Mouse (Mus musculus): ENCODE measurements around the gene Tfpi. TPM values are rescaled to one million over a fixed set of nuclear protein-coding genes. Genes with fewer than 3 reads are reported as not detected.

Gene Tfpi
- 71.5 and 82.3 TPM in 2 replicates for polyA plus RNA-seq (2015; fragmentation: Nextera tagmentation; extraction: Ambion mirVana)

DNA sequence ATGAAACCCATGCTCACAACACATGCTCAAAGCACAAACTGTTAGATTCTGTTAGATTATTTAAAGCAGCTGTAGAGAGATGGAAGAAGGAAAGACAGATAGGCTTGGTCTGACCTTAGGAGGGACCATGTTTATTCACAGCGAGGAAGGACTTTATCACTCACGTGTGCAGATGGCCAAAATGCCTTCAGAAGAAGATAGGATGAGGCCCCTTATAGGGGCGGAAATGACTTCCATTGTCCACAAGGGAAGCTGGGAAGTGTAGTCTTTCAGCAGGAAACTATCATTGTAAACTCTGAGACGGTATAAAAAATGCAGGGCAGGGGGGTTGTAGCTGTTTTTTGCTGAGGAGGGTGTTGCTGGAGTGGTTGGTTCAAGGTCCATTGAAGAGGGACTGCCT, at the start of gene Tfpi:
Gene Tfpi, minus strand, starts transcription at position 199 of the 400 bp plus-strand sequence.
- peak; percentile 85 for ATAC-seq (replicated peaks; ENCODE audit: extremely low read depth, insufficient read depth, low FRiP score)
- WGBS = 6% methylated on average over 4 of the region's 4 CpGs
- H3K9ac ChIP-seq (ENCODE audit: low read length) = peak within 1 kb of the TSS; percentile 74
- H3K27me3 ChIP-seq (ENCODE audit: control insufficient read depth, insufficient read depth, low read length) = no peaks in the 10 kb centered on the region
- H3K27ac ChIP-seq (ENCODE audit: low read length) = peak within 1 kb of the TSS; percentile 97
- peak within 1 kb of the TSS; percentile 58 for H3K4me3 ChIP-seq (ENCODE audit: low read length)
- H3K36me3 ChIP-seq (ENCODE audit: control insufficient read depth, insufficient read depth) = peaks cover 5% of the 10 kb centered on the region; the same call in 1 of the 2 replicates
- no peaks in the 10 kb centered on the region for H3K9me3 ChIP-seq (replicated peaks; ENCODE audit: control insufficient read depth, low read length)
- H3K4me2 ChIP-seq (ENCODE audit: low read depth, low read length) = peak within 1 kb of the TSS; percentile 71
- H3K4me1 ChIP-seq (ENCODE audit: control insufficient read depth, insufficient read depth, low read length) = peaks cover 27% of the 10 kb centered on the region

DNA sequence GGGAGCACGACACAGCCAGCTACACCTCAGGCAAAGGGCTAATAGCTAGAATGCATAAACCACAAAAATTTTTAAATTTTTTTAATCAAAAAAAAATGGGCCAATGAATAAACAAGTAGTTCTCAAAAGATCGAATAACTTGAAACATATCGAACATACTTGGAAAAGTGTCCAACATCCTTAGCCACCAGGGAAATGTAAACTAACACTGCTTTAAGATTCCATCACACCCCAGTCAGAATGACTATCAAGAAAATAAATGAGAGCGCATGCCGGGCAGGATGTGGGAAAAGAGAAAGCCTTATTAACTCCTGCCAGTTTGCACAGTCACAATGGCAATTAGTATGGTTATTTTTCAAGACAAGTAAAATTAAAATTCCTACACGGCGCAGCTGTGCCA, 49.6 kb upstream of the Tfpi start:
- no peak for ATAC-seq (replicated peaks; ENCODE audit: extremely low read depth, insufficient read depth, low FRiP score)
- Histone ChIP-seq H3K4me3 (ENCODE audit: low read length) (no peak overlapping the region), H3K4me2 (ENCODE audit: low read depth, low read length) (no peak overlapping the region), H3K9ac (ENCODE audit: low read length) (no peak overlapping the region), H3K4me1 (ENCODE audit: control insufficient read depth, insufficient read depth, low read length) (peaks cover 4% of the 10 kb centered on the region; the same call in 1 of the 2 replicates), H3K27me3 (ENCODE audit: control insufficient read depth, insufficient read depth, low read length) (no peaks in the 10 kb centered on the region), H3K36me3 (ENCODE audit: control insufficient read depth, insufficient read depth) (no peaks in the 10 kb centered on the region), H3K27ac (ENCODE audit: low read length) (no peak overlapping the region), H3K9me3 (replicated peaks; ENCODE audit: control insufficient read depth, low read length) (no peaks in the 10 kb centered on the region)
- WGBS = 74% methylated on average over 7 of the region's 7 CpGs

DNA sequence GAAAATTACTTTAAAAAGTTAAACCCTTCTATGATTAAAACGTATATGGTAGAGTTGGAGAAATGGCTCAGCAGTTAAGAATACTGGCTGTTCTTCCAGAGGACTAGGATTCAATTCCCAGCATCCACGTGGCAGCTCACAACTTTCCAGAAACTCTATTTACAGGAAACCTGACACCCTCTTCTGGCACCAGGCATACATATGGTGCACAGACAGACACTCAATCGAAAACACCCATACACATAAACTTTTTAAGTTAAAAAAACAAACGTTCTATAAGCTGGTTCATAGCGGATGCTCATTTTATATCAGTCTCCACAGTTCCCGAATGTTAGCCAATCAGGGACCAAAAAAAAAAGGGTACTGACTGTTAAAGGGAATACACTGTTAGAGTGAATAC, 49.2 kb upstream of the Tfpi start:
- Histone ChIP-seq H3K4me3 (ENCODE audit: low read length) (no peak overlapping the region), H3K4me2 (ENCODE audit: low read depth, low read length) (no peak overlapping the region), H3K4me1 (ENCODE audit: control insufficient read depth, insufficient read depth, low read length) (peaks cover 4% of the 10 kb centered on the region; the same call in 1 of the 2 replicates), H3K27me3 (ENCODE audit: control insufficient read depth, insufficient read depth, low read length) (no peaks in the 10 kb centered on the region), H3K9me3 (replicated peaks; ENCODE audit: control insufficient read depth, low read length) (no peaks in the 10 kb centered on the region), H3K9ac (ENCODE audit: low read length) (no peak overlapping the region), H3K27ac (ENCODE audit: low read length) (no peak overlapping the region), H3K36me3 (ENCODE audit: control insufficient read depth, insufficient read depth) (no peaks in the 10 kb centered on the region)
- WGBS = 75% methylated on average over 6 of the region's 6 CpGs
- ATAC-seq (replicated peaks; ENCODE audit: extremely low read depth, insufficient read depth, low FRiP score) = no peak

DNA sequence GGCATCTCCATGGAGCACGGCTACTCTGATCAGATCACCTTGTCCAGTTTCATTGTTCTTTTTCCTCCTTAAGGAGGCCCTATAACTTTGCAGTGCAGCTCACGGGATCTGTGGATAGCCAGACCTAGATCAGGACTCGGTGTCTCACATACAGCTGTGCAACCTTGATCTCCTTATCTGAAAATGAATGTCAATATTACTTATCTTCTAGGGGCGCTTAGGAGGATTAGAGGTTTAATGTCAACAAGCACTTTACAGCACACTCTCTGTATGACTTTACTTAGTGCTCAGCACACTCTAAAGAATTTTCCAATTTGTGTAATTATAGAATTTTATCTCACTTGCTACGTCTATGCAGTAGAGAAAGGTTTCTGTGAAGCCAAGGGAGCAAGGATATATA, 48.5 kb upstream of the Tfpi start:
- no peak for ATAC-seq (replicated peaks; ENCODE audit: extremely low read depth, insufficient read depth, low FRiP score)
- Histone ChIP-seq H3K27me3 (ENCODE audit: control insufficient read depth, insufficient read depth, low read length) (no peaks in the 10 kb centered on the region), H3K36me3 (ENCODE audit: control insufficient read depth, insufficient read depth) (no peaks in the 10 kb centered on the region), H3K9ac (ENCODE audit: low read length) (no peak overlapping the region), H3K4me3 (ENCODE audit: low read length) (no peak overlapping the region), H3K4me2 (ENCODE audit: low read depth, low read length) (no peak overlapping the region), H3K27ac (ENCODE audit: low read length) (no peak overlapping the region), H3K4me1 (ENCODE audit: control insufficient read depth, insufficient read depth, low read length) (peaks cover 4% of the 10 kb centered on the region; the same call in 1 of the 2 replicates), H3K9me3 (replicated peaks; ENCODE audit: control insufficient read depth, low read length) (no peaks in the 10 kb centered on the region)
- WGBS = 46% methylated on average over 5 of the region's 5 CpGs

DNA sequence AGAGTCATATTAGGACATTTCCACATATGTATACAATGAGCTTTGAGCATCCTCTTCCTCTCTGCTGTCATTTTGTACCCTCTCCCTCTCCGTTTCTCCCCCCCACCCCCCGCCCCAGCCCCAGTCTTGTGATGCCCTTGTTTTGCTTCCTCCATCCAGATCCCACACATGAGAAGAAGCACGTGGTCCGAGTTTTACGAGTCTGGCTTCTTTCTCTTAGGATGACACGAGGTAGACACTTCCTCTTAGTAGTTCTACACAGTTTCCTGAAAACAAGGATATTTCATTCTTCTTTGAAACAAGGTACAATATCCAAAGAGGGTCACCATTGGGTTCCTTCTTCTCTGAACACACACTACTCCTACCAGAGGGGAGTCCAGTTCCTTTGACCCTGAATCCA, 47.4 kb upstream of the Tfpi start:
- Histone ChIP-seq H3K4me3 (ENCODE audit: low read length) (no peak overlapping the region), H3K9ac (ENCODE audit: low read length) (no peak overlapping the region), H3K36me3 (ENCODE audit: control insufficient read depth, insufficient read depth) (no peaks in the 10 kb centered on the region), H3K27me3 (ENCODE audit: control insufficient read depth, insufficient read depth, low read length) (no peaks in the 10 kb centered on the region), H3K27ac (ENCODE audit: low read length) (no peak overlapping the region), H3K4me2 (ENCODE audit: low read depth, low read length) (no peak overlapping the region), H3K4me1 (ENCODE audit: control insufficient read depth, insufficient read depth, low read length) (peaks cover 8% of the 10 kb centered on the region), H3K9me3 (replicated peaks; ENCODE audit: control insufficient read depth, low read length) (no peaks in the 10 kb centered on the region)
- 65% methylated on average over 6 of the region's 6 CpGs for WGBS
- ATAC-seq (replicated peaks; ENCODE audit: extremely low read depth, insufficient read depth, low FRiP score) = no peak

DNA sequence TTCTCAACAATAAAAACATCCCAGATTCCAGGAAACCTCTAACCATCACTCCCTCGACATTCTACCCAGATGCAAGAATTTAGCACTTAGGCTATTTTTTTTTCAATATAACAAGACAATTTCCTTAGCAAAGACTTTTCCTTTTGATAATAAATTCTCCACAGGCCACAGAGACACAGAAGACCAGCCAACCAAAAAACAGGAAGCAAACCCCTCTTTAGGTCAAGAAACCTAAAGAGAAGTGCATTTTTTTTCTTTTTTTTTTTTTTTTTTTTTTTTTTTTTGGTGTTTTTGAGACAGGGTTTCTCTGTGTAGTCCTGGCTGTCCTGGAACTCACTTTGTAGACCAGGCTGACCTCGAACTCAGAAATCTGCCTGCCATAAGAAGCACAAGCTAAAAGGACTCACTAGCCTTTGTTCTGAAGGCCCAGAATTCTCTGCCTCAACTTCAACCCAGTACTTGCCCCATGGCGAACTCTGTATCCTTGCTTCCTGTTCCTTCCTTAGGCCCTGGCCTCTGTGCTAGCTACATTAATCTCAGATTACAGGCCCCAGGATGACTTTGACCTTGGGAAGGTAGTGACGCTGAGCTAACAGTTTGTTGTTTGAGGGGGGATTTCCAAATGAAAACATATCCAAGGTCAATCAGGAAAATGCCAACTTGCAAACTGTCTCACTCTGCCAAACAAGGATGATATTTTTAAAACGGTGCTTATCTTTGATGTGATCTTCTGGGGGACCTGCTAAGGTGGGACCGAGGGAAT, 46.7 kb upstream of the Tfpi start:
- no peak overlapping the region for H3K9ac ChIP-seq (ENCODE audit: low read length)
- no peak overlapping the region for H3K4me3 ChIP-seq (ENCODE audit: low read length)
- no peaks in the 10 kb centered on the region for H3K9me3 ChIP-seq (replicated peaks; ENCODE audit: control insufficient read depth, low read length)
- H3K27me3 ChIP-seq (ENCODE audit: control insufficient read depth, insufficient read depth, low read length) = no peaks in the 10 kb centered on the region
- no peak overlapping the region for H3K4me2 ChIP-seq (ENCODE audit: low read depth, low read length)
- H3K27ac ChIP-seq (ENCODE audit: low read length) = no peak overlapping the region; the same call in 1 of the 2 replicates
- 60% methylated on average over 6 of the region's 6 CpGs for WGBS
- peaks cover 9% of the 10 kb centered on the region for H3K4me1 ChIP-seq (ENCODE audit: control insufficient read depth, insufficient read depth, low read length)
- no peak for ATAC-seq (replicated peaks; ENCODE audit: extremely low read depth, insufficient read depth, low FRiP score)
- no peaks in the 10 kb centered on the region for H3K36me3 ChIP-seq (ENCODE audit: control insufficient read depth, insufficient read depth)

DNA sequence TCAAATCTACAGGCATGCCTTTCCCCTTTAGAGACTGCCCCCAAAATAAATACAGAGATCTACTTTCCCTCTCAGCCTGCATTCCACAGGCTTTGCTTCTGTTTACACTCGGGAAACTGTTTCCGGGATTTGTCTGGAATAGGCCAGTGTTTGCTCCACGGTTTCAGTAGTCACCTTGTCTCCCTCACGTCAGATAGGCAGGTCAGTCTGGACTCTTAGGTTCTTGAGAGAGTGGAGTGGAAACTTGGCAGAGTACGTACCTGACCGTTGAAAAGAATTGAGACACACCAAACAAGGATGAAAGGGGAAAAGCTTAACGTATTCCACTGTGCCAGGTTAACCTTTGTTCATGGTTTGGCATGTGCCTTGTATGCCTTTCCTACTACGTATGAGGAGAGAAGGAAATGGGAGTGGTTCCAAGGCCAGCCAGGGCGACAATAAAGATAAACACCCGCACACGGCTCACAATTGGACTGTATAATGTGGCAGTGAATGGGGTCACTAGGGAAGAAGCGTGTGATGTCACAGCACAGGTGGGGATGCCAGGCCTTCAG, 43.0 kb upstream of the Tfpi start:
- WGBS = 15% methylated on average over 12 of the region's 12 CpGs
- no peak overlapping the region for H3K4me3 ChIP-seq (ENCODE audit: low read length)
- H3K4me1 ChIP-seq (ENCODE audit: control insufficient read depth, insufficient read depth, low read length) = peaks cover 9% of the 10 kb centered on the region
- H3K9ac ChIP-seq (ENCODE audit: low read length) = peak overlapping the region; percentile 21
- no peaks in the 10 kb centered on the region for H3K27me3 ChIP-seq (ENCODE audit: control insufficient read depth, insufficient read depth, low read length)
- ATAC-seq (replicated peaks; ENCODE audit: extremely low read depth, insufficient read depth, low FRiP score) = peak; percentile 81
- H3K36me3 ChIP-seq (ENCODE audit: control insufficient read depth, insufficient read depth) = no peaks in the 10 kb centered on the region
- peak overlapping the region; percentile 71 for H3K27ac ChIP-seq (ENCODE audit: low read length)
- peak overlapping the region; percentile 47 for H3K4me2 ChIP-seq (ENCODE audit: low read depth, low read length)
- H3K9me3 ChIP-seq (replicated peaks; ENCODE audit: control insufficient read depth, low read length) = no peaks in the 10 kb centered on the region

DNA sequence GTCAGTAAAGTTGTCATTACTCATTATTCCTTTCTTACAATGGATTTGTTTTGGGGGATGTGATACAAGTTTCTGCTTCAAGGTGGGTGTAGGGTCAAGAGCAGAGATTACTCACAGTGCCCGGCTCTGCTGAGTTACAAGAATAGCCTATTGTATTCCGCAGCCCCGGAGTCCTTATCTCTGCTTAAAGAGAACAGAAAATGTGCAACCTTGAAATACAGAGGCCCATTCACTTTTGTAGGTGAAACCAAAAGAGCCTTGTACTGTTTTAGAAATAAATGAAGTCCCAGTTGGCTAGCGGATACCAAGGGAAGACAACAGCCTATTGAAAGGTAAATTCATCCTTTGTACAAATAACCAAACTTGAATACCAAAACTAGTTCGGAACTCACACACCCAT, 42.2 kb upstream of the Tfpi start:
- H3K9ac ChIP-seq (ENCODE audit: low read length) = peak overlapping the region; percentile 21
- H3K27me3 ChIP-seq (ENCODE audit: control insufficient read depth, insufficient read depth, low read length) = no peaks in the 10 kb centered on the region
- peaks cover 9% of the 10 kb centered on the region for H3K4me1 ChIP-seq (ENCODE audit: control insufficient read depth, insufficient read depth, low read length)
- WGBS = 22% methylated on average over 5 of the region's 5 CpGs
- H3K9me3 ChIP-seq (replicated peaks; ENCODE audit: control insufficient read depth, low read length) = no peaks in the 10 kb centered on the region
- peak overlapping the region; percentile 71 for H3K27ac ChIP-seq (ENCODE audit: low read length)
- H3K4me3 ChIP-seq (ENCODE audit: low read length) = 0 out of 2 replicates have a peak overlapping the region, but pooled peaks have one; percentile 11
- ATAC-seq (replicated peaks; ENCODE audit: extremely low read depth, insufficient read depth, low FRiP score) = peak; percentile 73; the same call in 1 of the 2 replicates
- peak overlapping the region; percentile 47 for H3K4me2 ChIP-seq (ENCODE audit: low read depth, low read length)
- H3K36me3 ChIP-seq (ENCODE audit: control insufficient read depth, insufficient read depth) = no peaks in the 10 kb centered on the region

DNA sequence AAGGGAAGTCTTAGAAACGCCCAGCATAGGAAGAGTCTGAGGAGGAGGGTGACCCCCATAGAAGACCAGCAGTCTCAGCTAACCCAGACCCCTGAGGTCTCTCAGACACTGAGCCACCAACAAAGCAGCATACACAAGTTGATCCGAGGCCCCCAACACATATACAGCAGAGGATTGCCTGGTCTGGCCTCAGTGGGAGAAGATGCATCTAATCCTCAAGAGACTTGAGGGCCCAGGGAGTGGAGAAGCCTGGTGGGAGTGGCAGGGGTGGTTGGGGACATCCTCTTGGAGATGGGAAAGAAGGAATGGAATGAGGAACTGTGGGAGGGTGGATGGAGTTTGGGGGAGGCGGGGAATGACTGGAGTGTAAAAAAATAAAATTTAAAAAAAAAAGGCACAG, 36.7 kb upstream of the Tfpi start:
- Histone ChIP-seq H3K4me3 (ENCODE audit: low read length) (no peak overlapping the region), H3K4me1 (ENCODE audit: control insufficient read depth, insufficient read depth, low read length) (no peaks in the 10 kb centered on the region), H3K4me2 (ENCODE audit: low read depth, low read length) (no peak overlapping the region), H3K9me3 (replicated peaks; ENCODE audit: control insufficient read depth, low read length) (no peaks in the 10 kb centered on the region), H3K27me3 (ENCODE audit: control insufficient read depth, insufficient read depth, low read length) (no peaks in the 10 kb centered on the region), H3K36me3 (ENCODE audit: control insufficient read depth, insufficient read depth) (no peaks in the 10 kb centered on the region), H3K9ac (ENCODE audit: low read length) (no peak overlapping the region), H3K27ac (ENCODE audit: low read length) (no peak overlapping the region)
- 79% methylated on average over 3 of the region's 3 CpGs for WGBS
- no peak for ATAC-seq (replicated peaks; ENCODE audit: extremely low read depth, insufficient read depth, low FRiP score)

Data from heart, embryonic 16.5 days (tissue).